Mouse (Mus musculus) liver, adult 2 months (tissue): Measurements from ENCODE around the gene Sec14l1.

ENCODE experiments used
- CTCF ChIP-seq: fragments of 200-500 bp; IDR thresholded peaks from 2 replicates; pipeline ENCODE4 v1.5.1; 2011; ENCODE audit warnings: low read depth, low read length, control low read depth
- POLR2A ChIP-seq: fragments of 200-500 bp; IDR thresholded peaks from 2 replicates; pipeline ENCODE4 v1.6.1; 2011; ENCODE audit warnings: low read length, control low read depth; ENCODE audit not compliant: insufficient read depth; ENCODE audit errors: extremely low read depth

GRCm38 (mm10) chr11:117163771-117164170, 48.8 kb downstream of the Sec14l1 start:
- TF ChIP-seq POLR2A, result no peak
- TF ChIP-seq CTCF, result no peak
